Mouse (Mus musculus): Measurements from ENCODE around the gene Ipcef1. TPM values are rescaled to one million over a fixed set of nuclear protein-coding genes. Genes with fewer than 3 reads are reported as not detected.

The Ipcef1 gene
- total and polyA plus RNA-seq, 3 experiments, result 1.7 to 6.8 (median 4.1) TPM

- H3K9ac ChIP-seq (ENCODE audit: insufficient read depth, low read depth), result no peak overlapping the region
- in situ Hi-C loops (cut with MboI; ENCODE audit: low pct_ligation_motif_present, low pct_unique_long_range_greater_than_20kb, low sequenced_read_pairs), result no loop called here
- no peak for TF ChIP-seq TCF12 (IDR thresholded peaks at IDR 0.05; ENCODE audit: low read depth, low read length)
- no peak for TF ChIP-seq NELFE (IDR thresholded peaks at IDR 0.05; ENCODE audit: low read depth, low read length)
- no peak for TF ChIP-seq SMC3 (IDR thresholded peaks at IDR 0.05; ENCODE audit: low read depth, low read length)
- no peak for TF ChIP-seq MAFK (IDR thresholded peaks at IDR 0.05; ENCODE audit: insufficient replicate concordance, low read length)
- TF ChIP-seq IRF4 (IDR thresholded peaks at IDR 0.05; ENCODE audit: low read depth, low read length), result no peak
- no peak for TF ChIP-seq RCOR1 (conservative IDR thresholded peaks at IDR 0.05; ENCODE audit: low read depth, low read length)
- no peak for TF ChIP-seq JUN (IDR thresholded peaks at IDR 0.05; ENCODE audit: insufficient read depth, low read depth, low read length)
- no peak for TF ChIP-seq MYC (IDR thresholded peaks at IDR 0.05; ENCODE audit: low read depth, low read length)
- TF ChIP-seq CHD1 (IDR thresholded peaks at IDR 0.05; ENCODE audit: low read depth, low read length), result no peak
- TF ChIP-seq ELF1 (IDR thresholded peaks at IDR 0.05; ENCODE audit: low read depth, low read length), result no peak
- no peak for TF ChIP-seq CTCF (conservative IDR thresholded peaks at IDR 0.05 in 1 of 2, IDR thresholded peaks at IDR 0.05 in 1 of 2; ENCODE audit: low read depth in 2 of 2, low read length in 2 of 2)
- no peak for TF ChIP-seq ZKSCAN1 (IDR thresholded peaks at IDR 0.05; ENCODE audit: borderline replicate concordance, low read depth, low read length)
- no peak for TF ChIP-seq HCFC1 (IDR thresholded peaks at IDR 0.05; ENCODE audit: low read depth, low read length)
- no peak for TF ChIP-seq UBTF (IDR thresholded peaks at IDR 0.05; ENCODE audit: low read depth, low read length)
- TF ChIP-seq RAD21 (IDR thresholded peaks at IDR 0.05; ENCODE audit: low read depth, low read length), result no peak
- no peak for TF ChIP-seq ZC3H11A (IDR thresholded peaks at IDR 0.05; ENCODE audit: low read depth, low read length)
- TF ChIP-seq NRF1 (IDR thresholded peaks at IDR 0.05; ENCODE audit: low read depth, low read length), result no peak
- TF ChIP-seq USF2 (conservative IDR thresholded peaks at IDR 0.05; ENCODE audit: low read depth, low read length), result no peak
- TF ChIP-seq JUND (conservative IDR thresholded peaks at IDR 0.05; ENCODE audit: low read depth, low read length), result no peak
- H3K27ac ChIP-seq (ENCODE audit: insufficient read depth, low read depth), result no peak overlapping the region
- H3K9me3 ChIP-seq (replicated peaks; ENCODE audit: low read length), result peaks cover 5% of the 10 kb centered on the region
- H3K4me1 ChIP-seq (ENCODE audit: control insufficient read depth in 1 of 2, insufficient read depth in 2 of 2), result peaks cover 0 to 23% of the 10 kb centered on the region in 2 experiments; a peak in 2 of 4 replicates
- H3K79me2 ChIP-seq (replicated peaks; ENCODE audit: control insufficient read depth, extremely low read depth, insufficient read depth, poor library complexity, severe bottlenecking), result no peaks in the 10 kb centered on the region
- DNase-seq (ENCODE audit: extremely low read depth), result no peak
- H3K4me3 ChIP-seq (replicated peaks in 1 of 3; ENCODE audit: low read depth in 2 of 3, low read length in 2 of 3, poor library complexity in 1 of 3), result no peak overlapping the region
- dilution Hi-C loops (cut with MboI; ENCODE audit: extremely low pct_ligation_motif_present, extremely low pct_unique_long_range_greater_than_20kb, low sequenced_read_pairs), result no loop called here
- H3K36me3 ChIP-seq (replicated peaks in 1 of 2; ENCODE audit: control insufficient read depth in 1 of 2, insufficient read depth in 1 of 2, low read length in 1 of 2), result no peaks in the 10 kb centered on the region
- no peaks in the 10 kb centered on the region for H3K27me3 ChIP-seq (replicated peaks)
- H3K4me2 ChIP-seq (ENCODE audit: insufficient read depth, low read depth, poor library complexity, severe bottlenecking), result no peak overlapping the region
Measured at GRCm38 (mm10) chr10:7047288-7047918, 4.9 kb downstream of the Ipcef1 start.

- Histone ChIP-seq H3K4me2 (ENCODE audit: insufficient read depth, low read depth, poor library complexity, severe bottlenecking) (no peak overlapping the region), H3K36me3 (replicated peaks in 1 of 2; ENCODE audit: control insufficient read depth in 1 of 2, insufficient read depth in 1 of 2, low read length in 1 of 2) (no peaks in the 10 kb centered on the region), H3K4me3 (replicated peaks in 1 of 3; ENCODE audit: low read depth in 2 of 3, low read length in 2 of 3, poor library complexity in 1 of 3) (no peak overlapping the region), H3K9ac (ENCODE audit: insufficient read depth, low read depth) (no peak overlapping the region), H3K79me2 (replicated peaks; ENCODE audit: control insufficient read depth, extremely low read depth, insufficient read depth, poor library complexity, severe bottlenecking) (no peaks in the 10 kb centered on the region), H3K27ac (ENCODE audit: insufficient read depth, low read depth) (no peak overlapping the region), H3K27me3 (replicated peaks) (no peaks in the 10 kb centered on the region), H3K4me1 (ENCODE audit: control insufficient read depth in 1 of 2, insufficient read depth in 2 of 2) (peaks cover 9 to 36% of the 10 kb centered on the region in 2 experiments), H3K9me3 (replicated peaks; ENCODE audit: low read length) (peaks cover 5% of the 10 kb centered on the region)
- in situ Hi-C loops (cut with MboI; ENCODE audit: low pct_ligation_motif_present, low pct_unique_long_range_greater_than_20kb, low sequenced_read_pairs), result no loop called here
- dilution Hi-C loops (cut with MboI; ENCODE audit: extremely low pct_ligation_motif_present, extremely low pct_unique_long_range_greater_than_20kb, low sequenced_read_pairs), result no loop called here
- TF ChIP-seq EP300 (IDR thresholded peaks at IDR 0.05; ENCODE audit: low read length), result no peak
- TF ChIP-seq SMC3 (IDR thresholded peaks at IDR 0.05; ENCODE audit: low read depth, low read length), result no peak
- no peak for TF ChIP-seq SIN3A (IDR thresholded peaks at IDR 0.05; ENCODE audit: low read length)
- no peak for TF ChIP-seq RCOR1 (conservative IDR thresholded peaks at IDR 0.05; ENCODE audit: low read depth, low read length)
- TF ChIP-seq MYC (IDR thresholded peaks at IDR 0.05; ENCODE audit: low read depth, low read length), result no peak
- no peak for TF ChIP-seq PAX5 (IDR thresholded peaks at IDR 0.05; ENCODE audit: low read length)
- DNase-seq (ENCODE audit: extremely low read depth), result no peak
Measured at GRCm38 (mm10) chr10:7043896-7044295, 8.4 kb downstream of the Ipcef1 start.

Measured in CH12.LX (cell line).